Mouse (Mus musculus) myocyte (in vitro differentiated cells): ENCODE measurements around the gene Pglyrp3. TPM values are rescaled to one million over a fixed set of nuclear protein-coding genes. Genes with fewer than 3 reads are reported as not detected.
"Not testable (repeated sequence)": the region's sequence is repeated elsewhere in the genome, so short reads cannot be mapped to it uniquely, and the experiment has no call there.

Experiments used
- H3K27me3 ChIP-seq: one replicate; pipeline ENCODE4 v1.6.1; 2011; ENCODE audit not compliant: control insufficient read depth, insufficient read depth, insufficient read length
- H3K36me3 ChIP-seq: one replicate; pipeline ENCODE4 v1.6.1; 2011; ENCODE audit not compliant: control insufficient read depth, insufficient read depth
- H3K4me2 ChIP-seq: one replicate; pipeline ENCODE4 v1.6.1; 2011; ENCODE audit warnings: low read depth, control low read depth
- H3K4me3 ChIP-seq: one replicate; pipeline ENCODE4 v1.5.1; 2011; ENCODE audit warnings: mild to moderate bottlenecking, control low read depth, moderate library complexity
- H3K79me2 ChIP-seq: one replicate; pipeline ENCODE4 v1.6.1; 2011; ENCODE audit not compliant: control insufficient read depth, insufficient read depth
- H3ac ChIP-seq: one replicate; pipeline ENCODE4 v1.6.1; 2011; ENCODE audit not compliant: control insufficient read depth, insufficient read length
- CEBPB ChIP-seq: IDR thresholded peaks from 2 replicates; pipeline ENCODE4 v1.6.1; 2011; ENCODE audit warnings: mild to moderate bottlenecking, moderate library complexity; ENCODE audit not compliant: poor library complexity, insufficient read depth, severe bottlenecking
- E2F4 ChIP-seq: IDR thresholded peaks from one replicate; pipeline ENCODE4 v1.6.1; 2011; ENCODE audit warnings: mild to moderate bottlenecking, control low read depth, moderate library complexity; ENCODE audit not compliant: insufficient read depth
- MAX ChIP-seq: IDR thresholded peaks from one replicate; pipeline ENCODE4 v1.6.1; 2011; ENCODE audit warnings: low read depth, mild to moderate bottlenecking, control low read depth
- MYOD1 ChIP-seq, 3 experiments: IDR thresholded peaks; one replicate each; pipeline ENCODE4 v1.6.1; 2011; ENCODE audit warnings: control low read depth in 2 of 3, low read depth in 2 of 3, mild to moderate bottlenecking in 2 of 3, moderate library complexity in 1 of 3; ENCODE audit not compliant: insufficient read length in 2 of 3, control insufficient read depth in 1 of 3
- MYOG ChIP-seq, 3 experiments: IDR thresholded peaks; one replicate each; pipeline ENCODE4 v1.6.1; 2011; ENCODE audit warnings: control low read depth in 2 of 3, low read depth in 2 of 3, mild to moderate bottlenecking in 2 of 3; ENCODE audit not compliant: insufficient read length in 2 of 3, control insufficient read depth in 1 of 3, insufficient read depth in 1 of 3
- POLR2A ChIP-seq: IDR thresholded peaks from one replicate; pipeline ENCODE4 v1.6.1; 2011; ENCODE audit warnings: low read depth, mild to moderate bottlenecking, control low read depth, moderate library complexity; ENCODE audit not compliant: insufficient read length
- POLR2AphosphoS2 ChIP-seq: IDR thresholded peaks from one replicate; pipeline ENCODE4 v1.6.1; 2011; ENCODE audit warnings: low read depth, control low read depth; ENCODE audit not compliant: insufficient read length
- REST ChIP-seq: IDR thresholded peaks from one replicate; pipeline ENCODE4 v1.6.1; 2011; ENCODE audit warnings: mild to moderate bottlenecking, control low read depth, moderate library complexity; ENCODE audit not compliant: insufficient read depth, insufficient read length
- SRF ChIP-seq: IDR thresholded peaks from one replicate; pipeline ENCODE4 v1.6.1; 2011; ENCODE audit warnings: low read depth; ENCODE audit not compliant: control insufficient read depth, insufficient read length
- TCF12 ChIP-seq: IDR thresholded peaks from one replicate; pipeline ENCODE4 v1.6.1; 2011; ENCODE audit warnings: mild to moderate bottlenecking, control low read depth; ENCODE audit not compliant: poor library complexity, insufficient read depth, severe bottlenecking
- TCF3 ChIP-seq: IDR thresholded peaks from one replicate; pipeline ENCODE4 v1.6.1; 2011; ENCODE audit warnings: low read depth, control low read depth; ENCODE audit not compliant: insufficient read length
- USF1 ChIP-seq: IDR thresholded peaks from one replicate; pipeline ENCODE4 v1.6.1; 2011; ENCODE audit warnings: low read depth, mild to moderate bottlenecking, control low read depth, moderate library complexity
- polyA plus RNA-seq: library from polyadenylated mRNA; unstranded; fragments of >200 nt; fragmentation: generic; extraction: Trizol; gene quantifications from one replicate; pipeline ENCODE4 v1.2.1, GENCODE M21; 2012; ENCODE audit warnings: missing spikeins

Pglyrp3 gene
- not detected for polyA plus RNA-seq

DNA sequence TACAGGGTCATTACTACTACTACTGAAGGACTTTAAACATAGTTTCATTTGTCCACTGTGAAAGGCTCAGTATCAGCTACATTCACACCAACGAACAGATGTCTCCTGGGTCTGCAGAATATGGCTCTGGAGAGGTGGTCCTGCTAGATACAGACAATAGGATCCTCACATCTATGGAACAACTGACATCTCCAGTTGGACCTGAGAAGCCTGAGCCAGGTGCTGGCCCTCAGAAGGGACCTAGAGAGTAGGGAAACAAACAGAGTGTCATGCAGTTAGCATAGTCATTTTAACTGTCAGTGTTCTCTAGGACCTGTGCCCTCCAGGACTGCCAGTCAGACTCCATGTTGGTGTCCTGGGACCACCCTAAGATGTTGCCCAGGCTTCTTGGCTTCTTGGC lies at the start of gene Pglyrp3:
TSS of gene Pglyrp3 (plus strand) at position 301 of the 400 bp plus-strand sequence.
- Histone ChIP-seq H3ac (no peak within 1 kb of the TSS), H3K36me3 (no peaks in the 10 kb centered on the region), H3K79me2 (no peaks in the 10 kb centered on the region), H3K27me3 (no peaks in the 10 kb centered on the region), H3K4me2 (no peak within 1 kb of the TSS), H3K4me3 (no peak within 1 kb of the TSS)
- no peak for TF ChIP-seq REST
- TF ChIP-seq TCF3, result no peak
- TF ChIP-seq E2F4, result no peak
- TF ChIP-seq SRF, result no peak
- TF ChIP-seq MAX, result no peak
- TF ChIP-seq MYOD1 (IDR thresholded peaks at IDR 0.05; ENCODE audit: control insufficient read depth in 1 of 3, insufficient read length in 2 of 3, low read depth in 2 of 3), result no peak
- no peak for TF ChIP-seq MYOG (IDR thresholded peaks at IDR 0.05; ENCODE audit: control insufficient read depth in 1 of 3, insufficient read depth in 1 of 3, insufficient read length in 2 of 3, low read depth in 2 of 3)
- TF ChIP-seq TCF12, result no peak
- no peak for TF ChIP-seq USF1
- TF ChIP-seq POLR2A, result no peak
- TF ChIP-seq CEBPB, result no peak
- TF ChIP-seq POLR2AphosphoS2, result no peak

- Histone ChIP-seq H3K27me3 (no peaks in the 10 kb centered on the region), H3ac (no peak overlapping the region), H3K4me2 (no peak overlapping the region), H3K36me3 (no peaks in the 10 kb centered on the region), H3K79me2 (no peaks in the 10 kb centered on the region), H3K4me3 (no peak overlapping the region)
- TF ChIP-seq REST (no peak), SRF (no peak), POLR2A (no peak), USF1 (no peak), E2F4 (no peak), TCF12 (no peak), TCF3 (no peak), POLR2AphosphoS2 (no peak), MAX (no peak), MYOD1 (IDR thresholded peaks at IDR 0.05; ENCODE audit: control insufficient read depth in 1 of 3, insufficient read length in 2 of 3, low read depth in 2 of 3) (no peak), CEBPB (no peak), MYOG (IDR thresholded peaks at IDR 0.05; ENCODE audit: control insufficient read depth in 1 of 3, insufficient read depth in 1 of 3, insufficient read length in 2 of 3, low read depth in 2 of 3) (no peak)
Measured at GRCm38 (mm10) chr3:92011001-92011400, 3.4 kb upstream of the Pglyrp3 start.

DNA sequence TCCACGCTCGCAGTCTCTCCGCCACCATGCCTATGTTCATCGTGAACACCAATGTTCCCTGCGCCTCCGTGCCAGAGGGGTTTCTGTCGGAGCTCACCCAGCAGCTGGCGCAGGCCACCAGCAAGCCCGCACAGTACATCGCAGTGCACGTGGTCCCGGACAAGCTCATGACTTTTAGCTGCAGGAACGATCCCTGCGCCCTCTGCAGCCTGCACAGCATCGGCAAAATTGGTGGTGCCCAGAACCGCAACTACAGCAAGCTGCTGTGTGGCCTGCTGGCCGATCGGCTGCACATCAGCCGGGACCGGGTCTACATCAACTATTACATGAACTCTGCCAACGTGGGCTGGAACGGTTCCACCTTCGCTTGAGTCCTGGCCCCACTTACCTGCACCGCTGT lies 10.2 kb downstream of the Pglyrp3 start:
- H3K4me2 ChIP-seq, H3K27me3 ChIP-seq: not testable (repeated sequence)

GRCm38 (mm10) chr3:92033203-92033602 lies 18.8 kb downstream of the Pglyrp3 start:
- Histone ChIP-seq H3K79me2 (no peaks in the 10 kb centered on the region), H3K27me3 (no peaks in the 10 kb centered on the region), H3K4me2 (no peak overlapping the region), H3K4me3 (no peak overlapping the region), H3K36me3 (no peaks in the 10 kb centered on the region), H3ac (no peak overlapping the region)
- TF ChIP-seq MYOD1 (IDR thresholded peaks at IDR 0.05; ENCODE audit: control insufficient read depth in 1 of 3, insufficient read length in 2 of 3, low read depth in 2 of 3) (no peak), MYOG (IDR thresholded peaks at IDR 0.05; ENCODE audit: control insufficient read depth in 1 of 3, insufficient read depth in 1 of 3, insufficient read length in 2 of 3, low read depth in 2 of 3) (no peak), USF1 (no peak), POLR2AphosphoS2 (no peak), SRF (no peak)

More for the DNA sequence above, 10.2 kb downstream of the Pglyrp3 start:
- not testable (repeated sequence) for H3K4me3 ChIP-seq, H3K79me2 ChIP-seq, H3ac ChIP-seq, H3K36me3 ChIP-seq

DNA sequence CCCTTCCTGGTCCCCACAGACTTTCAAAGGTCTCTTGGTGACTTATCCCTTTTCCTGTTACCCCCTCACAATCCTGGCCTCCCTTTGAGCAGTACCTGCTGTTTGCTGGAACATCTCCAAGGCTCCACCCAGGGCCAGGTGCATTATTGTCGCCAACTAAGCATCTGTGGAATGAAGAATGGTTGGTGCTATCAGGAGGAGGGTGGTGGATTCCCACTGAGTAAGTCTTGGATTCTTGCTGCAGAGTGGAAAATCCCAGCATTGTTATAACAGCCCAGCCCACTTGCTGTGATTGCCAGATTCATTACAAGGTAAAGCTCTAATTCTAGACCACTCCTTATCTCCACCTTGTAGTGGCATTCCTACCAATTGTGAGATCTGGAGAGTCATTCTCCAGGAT lies 19.5 kb downstream of the Pglyrp3 start:
- Histone ChIP-seq H3K79me2 (no peaks in the 10 kb centered on the region), H3K4me3 (no peak overlapping the region), H3K36me3 (no peaks in the 10 kb centered on the region), H3ac (no peak overlapping the region), H3K4me2 (no peak overlapping the region), H3K27me3 (no peaks in the 10 kb centered on the region)
- TF ChIP-seq TCF12, result no peak
- TF ChIP-seq POLR2AphosphoS2, result no peak
- no peak for TF ChIP-seq TCF3
- TF ChIP-seq MYOG (IDR thresholded peaks at IDR 0.05; ENCODE audit: control insufficient read depth in 1 of 3, insufficient read depth in 1 of 3, insufficient read length in 2 of 3, low read depth in 2 of 3), result no peak
- TF ChIP-seq E2F4, result no peak
- TF ChIP-seq SRF, result no peak
- TF ChIP-seq CEBPB, result no peak
- TF ChIP-seq POLR2A, result no peak
- no peak for TF ChIP-seq MYOD1 (IDR thresholded peaks at IDR 0.05; ENCODE audit: control insufficient read depth in 1 of 3, insufficient read length in 2 of 3, low read depth in 2 of 3)
- TF ChIP-seq REST, result no peak
- no peak for TF ChIP-seq USF1
- TF ChIP-seq MAX, result no peak
